Mouse (Mus musculus) intestine, embryonic 14.5 days (tissue): Measurements from ENCODE around the gene Ndufs3. TPM values are rescaled to one million over a fixed set of nuclear protein-coding genes. Genes with fewer than 3 reads are reported as not detected.

Experiments used
- ATAC-seq: fragments of 200-750 bp; cut with Nextera tagmentation; replicated peaks from 2 replicates; pipeline ENCODE4 v1.8.0; 2017; ENCODE audit warnings: low read depth, moderate number of reproducible peaks, moderate TSS enrichment, moderate library complexity; ENCODE audit not compliant: low FRiP score, low TSS enrichment
- DNase-seq: peaks from one replicate; pipeline ENCODE4 v3.0.0-alpha.2; 2018; ENCODE audit warnings: low spot score
- H3K27ac ChIP-seq: fragments of 300-500 bp; sonication (generic); 2 replicates; pipeline ENCODE4 v1.5.1; 2014; ENCODE audit warnings: low read depth, mild to moderate bottlenecking, control low read depth
- H3K27me3 ChIP-seq: fragments of 300-500 bp; sonication (generic); replicated peaks from 2 replicates; pipeline ENCODE4 v1.6.1; 2014; ENCODE audit warnings: low read length, control low read depth; ENCODE audit not compliant: control insufficient read depth, insufficient read depth
- H3K36me3 ChIP-seq: fragments of 300-500 bp; sonication (generic); 2 replicates; pipeline ENCODE4 v1.6.1; 2014; ENCODE audit warnings: low read length, control low read depth; ENCODE audit not compliant: control insufficient read depth, insufficient read depth
- H3K4me1 ChIP-seq: fragments of 300-500 bp; sonication (generic); replicated peaks from 2 replicates; pipeline ENCODE4 v1.6.1; 2014; ENCODE audit warnings: low read length, control low read depth, mixed read lengths; ENCODE audit not compliant: control insufficient read depth, insufficient read depth
- H3K4me2 ChIP-seq: fragments of 300-500 bp; sonication (generic); 2 replicates; pipeline ENCODE4 v1.6.1; 2014; ENCODE audit warnings: low read length
- H3K4me3 ChIP-seq: fragments of 300-500 bp; sonication (generic); 2 replicates; pipeline ENCODE4 v1.5.1; 2014; ENCODE audit warnings: low read depth, low read length, control low read depth, mixed read lengths
- H3K9ac ChIP-seq: fragments of 300-500 bp; sonication (generic); 2 replicates; pipeline ENCODE4 v1.6.1; 2014; ENCODE audit warnings: mild to moderate bottlenecking, low read length
- H3K9me3 ChIP-seq: fragments of 300-500 bp; sonication (generic); 2 replicates; pipeline ENCODE4 v1.6.1; 2016; ENCODE audit warnings: low read length, control low read depth; ENCODE audit not compliant: control insufficient read depth
- WGBS: fragments of 180-500 bp; shearing (Covaris S2); extraction: QIAGEN DNeasy Blood & Tissue Kit; methylation state at CpG from one replicate; pipeline ENCODE4 v1.1.7; 2014; 5-methylcytosine and 5-hydroxymethylcytosine counted together
- polyA plus RNA-seq: library from polyadenylated mRNA; unstranded; fragments of >200 nt; fragmentation: Nextera tagmentation; extraction: Ambion mirVana; gene quantifications from 2 replicates; pipeline ENCODE4 v1.2.1, GENCODE M21; 2014

The Ndufs3 gene
- polyA plus RNA-seq = 244 and 251 TPM in 2 replicates

DNA sequence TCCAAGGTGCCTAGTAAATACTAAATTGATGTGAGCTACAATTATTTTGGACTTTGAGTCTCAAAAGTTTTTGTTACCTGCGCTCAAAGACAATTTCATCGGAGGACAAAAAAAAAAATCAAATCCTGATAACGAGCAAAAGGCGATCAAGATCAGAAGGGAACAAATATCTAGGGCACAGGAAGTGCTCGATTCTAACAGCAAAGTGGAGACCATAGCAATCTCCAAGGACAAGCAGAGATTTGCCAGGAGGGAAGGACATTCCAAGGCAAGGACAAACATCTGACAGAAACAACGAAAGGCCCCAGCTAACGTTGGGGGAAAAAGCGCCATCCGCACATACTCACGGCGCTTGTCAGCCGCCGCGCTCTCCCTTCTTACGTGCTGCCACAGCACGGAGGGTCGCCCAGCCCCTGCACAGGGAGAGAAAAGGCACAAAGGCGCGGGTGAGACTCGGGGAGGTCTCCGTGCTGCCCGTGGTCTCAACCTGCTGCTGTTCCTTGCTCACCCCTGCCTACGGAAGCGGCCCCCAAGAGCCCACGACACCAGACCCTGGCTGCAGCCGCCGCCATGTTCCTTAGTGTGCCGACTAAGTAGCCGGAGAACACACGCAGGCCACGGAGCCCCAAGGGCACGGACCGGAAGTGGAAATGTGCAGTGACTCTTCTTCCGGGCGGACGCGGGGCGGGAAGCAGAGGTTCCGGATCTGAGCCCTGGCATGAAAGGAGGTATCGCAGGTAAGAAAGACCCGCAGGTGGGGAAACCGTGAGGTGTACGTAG is at the start of gene Ndufs3, which contains the start of gene Kbtbd4:
TSS of gene Ndufs3 (minus strand) at position 752 of the 780 bp plus-strand sequence.
TSS of gene Kbtbd4 (plus strand) at position 665 of the 780 bp plus-strand sequence.
- Histone ChIP-seq H3K36me3 (peaks cover 52% of the 10 kb centered on the region), H3K4me1 (peaks cover 20% of the 10 kb centered on the region), H3K4me3 (peak within 1 kb of the TSS; percentile 79), H3K9me3 (no peaks in the 10 kb centered on the region), H3K9ac (peak within 1 kb of the TSS; percentile 92), H3K27ac (peak within 1 kb of the TSS; percentile 82), H3K27me3 (no peaks in the 10 kb centered on the region), H3K4me2 (peak within 1 kb of the TSS; percentile 87)
- DNase-seq (peak; percentile 97), ATAC-seq (peak; percentile 96)
- WGBS = under 1% methylated on average over 43 of the region's 43 CpGs

GRCm38 (mm10) chr2:90953461-90953860 is 48.8 kb upstream of the Ndufs3 start:
- 75% methylated on average over 3 of the region's 3 CpGs for WGBS
- H3K4me3 ChIP-seq = no peak overlapping the region
- DNase-seq = no peak
- no peak overlapping the region for H3K4me2 ChIP-seq
- no peaks in the 10 kb centered on the region for H3K9me3 ChIP-seq
- H3K36me3 ChIP-seq = peaks cover 10% of the 10 kb centered on the region; the same call in 1 of the 2 replicates
- H3K4me1 ChIP-seq = no peaks in the 10 kb centered on the region
- H3K27me3 ChIP-seq = no peaks in the 10 kb centered on the region
- H3K9ac ChIP-seq = no peak overlapping the region
- H3K27ac ChIP-seq = no peak overlapping the region
- ATAC-seq = no peak

- no peaks in the 10 kb centered on the region for H3K27me3 ChIP-seq
- no peak for DNase-seq
- no peak overlapping the region for H3K4me2 ChIP-seq
- H3K36me3 ChIP-seq = 0 out of 2 replicates have a peak, but pooled peaks cover 10% of the 10 kb centered on the region
- no peaks in the 10 kb centered on the region for H3K9me3 ChIP-seq
- 0 out of 2 replicates have a peak, but pooled peaks have one; percentile 43 for ATAC-seq
- H3K27ac ChIP-seq = no peak overlapping the region
- no peaks in the 10 kb centered on the region for H3K4me1 ChIP-seq
- no peak overlapping the region for H3K4me3 ChIP-seq
- no peak overlapping the region for H3K9ac ChIP-seq
Observed at GRCm38 (mm10) chr2:90950582-90951194, 46.1 kb upstream of the Ndufs3 start.

- H3K9ac ChIP-seq = no peak overlapping the region
- DNase-seq (no peak), ATAC-seq (no peak)
- 0 out of 2 replicates have a peak, but pooled peaks cover 6% of the 10 kb centered on the region for H3K36me3 ChIP-seq
- no peaks in the 10 kb centered on the region for H3K9me3 ChIP-seq
- no peak overlapping the region for H3K4me2 ChIP-seq
- H3K4me1 ChIP-seq = no peaks in the 10 kb centered on the region
- no peak overlapping the region for H3K4me3 ChIP-seq
- no peaks in the 10 kb centered on the region for H3K27me3 ChIP-seq
- WGBS = 85% methylated on average over 5 of the region's 5 CpGs
- H3K27ac ChIP-seq = no peak overlapping the region
Observed at GRCm38 (mm10) chr2:90950149-90950548, 45.5 kb upstream of the Ndufs3 start.

DNA sequence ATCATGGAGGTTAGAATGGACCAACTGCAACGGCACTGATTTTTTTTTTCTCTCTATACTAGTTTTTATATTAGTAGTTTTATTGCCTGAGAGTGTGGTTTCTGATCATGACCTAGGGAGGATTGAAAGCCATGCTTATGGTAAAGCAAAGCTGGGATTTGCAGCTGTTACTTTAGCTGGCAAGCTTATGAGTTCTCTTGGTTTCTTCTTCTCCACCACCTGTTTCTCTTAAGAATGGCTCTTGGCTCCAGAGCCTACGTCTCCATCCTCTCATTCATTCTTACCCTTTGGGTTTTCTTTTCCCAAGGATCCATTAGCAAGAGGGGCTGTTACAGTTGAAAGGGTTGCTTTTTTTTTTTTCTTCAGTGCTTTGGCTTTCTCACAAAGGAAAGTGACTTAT is 37.1 kb upstream of the Ndufs3 start:
- 60% methylated on average over 2 of the region's 2 CpGs for WGBS
- H3K36me3 ChIP-seq = no peaks in the 10 kb centered on the region
- H3K9ac ChIP-seq = no peak overlapping the region; the same call in 1 of the 2 replicates
- peak overlapping the region; percentile 96 for H3K4me3 ChIP-seq
- DNase-seq (no peak), ATAC-seq (no peak)
- no peak overlapping the region for H3K27ac ChIP-seq
- H3K9me3 ChIP-seq = no peaks in the 10 kb centered on the region
- peaks cover 18% of the 10 kb centered on the region for H3K4me1 ChIP-seq
- H3K27me3 ChIP-seq = no peaks in the 10 kb centered on the region
- peak overlapping the region; percentile 62 for H3K4me2 ChIP-seq

GRCm38 (mm10) chr2:90940233-90941229 is 35.9 kb upstream of the Ndufs3 start, which contains the start of gene Celf1:
Gene Celf1 (plus strand): TSS chr2:90940382.
- no peaks in the 10 kb centered on the region for H3K36me3 ChIP-seq
- H3K4me1 ChIP-seq = peaks cover 18% of the 10 kb centered on the region
- peak within 1 kb of the TSS; percentile 62 for H3K4me2 ChIP-seq
- H3K27me3 ChIP-seq = no peaks in the 10 kb centered on the region
- H3K9ac ChIP-seq = peak within 1 kb of the TSS; percentile 91
- H3K27ac ChIP-seq = peak within 1 kb of the TSS; percentile 92
- H3K4me3 ChIP-seq = peak within 1 kb of the TSS; percentile 96
- DNase-seq = peak; percentile 85
- WGBS = under 1% methylated on average over 106 of the region's 113 CpGs
- H3K9me3 ChIP-seq = no peaks in the 10 kb centered on the region
- ATAC-seq = peak; percentile 93

- peaks cover 18% of the 10 kb centered on the region for H3K4me1 ChIP-seq
- H3K4me3 ChIP-seq = peak overlapping the region; percentile 96
- 44% methylated on average over 8 of the region's 8 CpGs for WGBS
- no peak for DNase-seq
- peak overlapping the region; percentile 91 for H3K9ac ChIP-seq
- ATAC-seq = peak; percentile 59
- H3K4me2 ChIP-seq = peak overlapping the region; percentile 62
- no peaks in the 10 kb centered on the region for H3K27me3 ChIP-seq
- H3K9me3 ChIP-seq = no peaks in the 10 kb centered on the region
- H3K27ac ChIP-seq = peak overlapping the region; percentile 92
- H3K36me3 ChIP-seq = no peaks in the 10 kb centered on the region
Observed at GRCm38 (mm10) chr2:90939750-90940149, 35.1 kb upstream of the Ndufs3 start.

GRCm38 (mm10) chr2:90938362-90938761 is 33.7 kb upstream of the Ndufs3 start:
- WGBS = 73% methylated on average over 3 of the region's 3 CpGs
- Histone ChIP-seq H3K9ac (no peak overlapping the region), H3K9me3 (no peaks in the 10 kb centered on the region), H3K27ac (no peak overlapping the region), H3K4me2 (no peak overlapping the region), H3K36me3 (no peaks in the 10 kb centered on the region), H3K27me3 (no peaks in the 10 kb centered on the region), H3K4me1 (peaks cover 18% of the 10 kb centered on the region), H3K4me3 (no peak overlapping the region)
- no peak for DNase-seq
- no peak for ATAC-seq
